Mouse (Mus musculus): ENCODE data around the gene Adam29. TPM values are rescaled to one million over a fixed set of nuclear protein-coding genes. Genes with fewer than 3 reads are reported as not detected.

Adam29 gene
- total RNA-seq (2023), result not detected

GRCm38 (mm10) chr8:55906848-55907247, at the start of gene Adam29:
Gene Adam29, minus strand, starts transcription at chr8:55906948.

GRCm38 (mm10) chr8:55939870-55940525, 33.2 kb upstream of the Adam29 start, which contains the start of gene Glra3:
Gene Glra3, plus strand, starts transcription at chr8:55940460.

Other genes starting within 250 kb of the Adam29 start
- not detected for gene Glra3, start 33.5 kb upstream of the Adam29 start, total RNA-seq (2023)